Mouse (Mus musculus) limb, embryonic 13.5 days (tissue): ENCODE measurements around the gene Cul4b. TPM values are rescaled to one million over a fixed set of nuclear protein-coding genes. Genes with fewer than 3 reads are reported as not detected.

Experiments
- ATAC-seq: fragments of 200-750 bp; cut with Nextera tagmentation; 2 replicates; pipeline ENCODE4 v1.8.0; 2017; ENCODE audit warnings: low read depth, moderate number of reproducible peaks, moderate TSS enrichment; ENCODE audit not compliant: low FRiP score
- H3K27ac ChIP-seq: fragments of 300-500 bp; sonication (generic); 2 replicates; pipeline ENCODE4 v1.5.1; 2015; ENCODE audit warnings: inconsistent platforms, mild to moderate bottlenecking, moderate library complexity
- H3K27me3 ChIP-seq: fragments of 300-500 bp; sonication (generic); 2 replicates; pipeline ENCODE4 v1.6.1; 2015; ENCODE audit warnings: mild to moderate bottlenecking, inconsistent platforms
- H3K36me3 ChIP-seq: fragments of 300-500 bp; sonication (generic); 2 replicates; pipeline ENCODE4 v1.6.1; 2015; ENCODE audit warnings: inconsistent platforms, mild to moderate bottlenecking, moderate library complexity
- H3K4me1 ChIP-seq: fragments of 300-500 bp; sonication (generic); 2 replicates; pipeline ENCODE4 v1.6.1; 2015; ENCODE audit warnings: inconsistent platforms
- H3K4me2 ChIP-seq: fragments of 300-500 bp; sonication (generic); replicated peaks from 2 replicates; pipeline ENCODE4 v1.6.1; 2015; ENCODE audit warnings: inconsistent platforms, mild to moderate bottlenecking, moderate library complexity
- H3K4me3 ChIP-seq: fragments of 300-500 bp; sonication (generic); 2 replicates; pipeline ENCODE4 v1.5.1; 2015; ENCODE audit warnings: moderate library complexity, mild to moderate bottlenecking, inconsistent platforms
- H3K9ac ChIP-seq: fragments of 300-500 bp; sonication (generic); 2 replicates; pipeline ENCODE4 v1.6.1; 2015; ENCODE audit warnings: mild to moderate bottlenecking, inconsistent platforms
- H3K9me3 ChIP-seq: fragments of 300-500 bp; sonication (generic); 2 replicates; pipeline ENCODE4 v1.6.1; 2016; ENCODE audit warnings: inconsistent platforms
- WGBS: fragments of 180-500 bp; shearing (Covaris S2); methylation state at CpG from one replicate; pipeline ENCODE4 v1.1.7; 2015; 5-methylcytosine and 5-hydroxymethylcytosine counted together
- polyA plus RNA-seq: library from polyadenylated mRNA; unstranded; fragments of >200 nt; fragmentation: Nextera tagmentation; extraction: Ambion mirVana; gene quantifications from 2 replicates; pipeline ENCODE4 v1.2.1, GENCODE M21; 2015

Gene Cul4b
- 32.0 and 36.3 TPM in 2 replicates for polyA plus RNA-seq

- Histone ChIP-seq H3K9me3 (no peaks in the 10 kb centered on the region), H3K4me1 (no peaks in the 10 kb centered on the region), H3K27ac (no peak within 1 kb of the TSS), H3K4me3 (no peak within 1 kb of the TSS), H3K27me3 (no peaks in the 10 kb centered on the region), H3K36me3 (no peaks in the 10 kb centered on the region), H3K9ac (no peak within 1 kb of the TSS), H3K4me2 (no peak within 1 kb of the TSS)
- WGBS = 81% methylated on average over 15 of the region's 15 CpGs
- ATAC-seq = no peak
Measured at GRCm38 (mm10) chrX:38576078-38576477, at the start of gene Cul4b. Gene Cul4b, minus strand, starts transcription at chrX:38576196.

GRCm38 (mm10) chrX:38600995-38601369 lies 25.0 kb upstream of the Cul4b start:
- 11% methylated on average over 3 of the region's 3 CpGs for WGBS
- H3K9ac ChIP-seq = peak overlapping the region; percentile 64
- H3K4me2 ChIP-seq = peak overlapping the region; percentile 66
- H3K27ac ChIP-seq = peak overlapping the region; percentile 65; the same call in 1 of the 2 replicates
- H3K36me3 ChIP-seq = no peaks in the 10 kb centered on the region
- H3K27me3 ChIP-seq = no peaks in the 10 kb centered on the region
- no peaks in the 10 kb centered on the region for H3K4me1 ChIP-seq
- no peaks in the 10 kb centered on the region for H3K9me3 ChIP-seq
- H3K4me3 ChIP-seq = peak overlapping the region; percentile 53
- ATAC-seq = peak; percentile 36

GRCm38 (mm10) chrX:38600177-38600994 lies 24.4 kb upstream of the Cul4b start, which contains the start of gene Mcts1:
Gene Mcts1, plus strand, starts transcription at chrX:38600578.
- peak within 1 kb of the TSS; percentile 53 for H3K4me3 ChIP-seq
- H3K36me3 ChIP-seq = no peaks in the 10 kb centered on the region
- peak within 1 kb of the TSS; percentile 66 for H3K4me2 ChIP-seq
- peak within 1 kb of the TSS; percentile 65 for H3K27ac ChIP-seq
- ATAC-seq = peak; percentile 89
- 14% methylated on average over 25 of the region's 26 CpGs for WGBS
- no peaks in the 10 kb centered on the region for H3K27me3 ChIP-seq
- peak within 1 kb of the TSS; percentile 64 for H3K9ac ChIP-seq
- H3K9me3 ChIP-seq = no peaks in the 10 kb centered on the region
- no peaks in the 10 kb centered on the region for H3K4me1 ChIP-seq

GRCm38 (mm10) chrX:38593180-38593889 lies 17.3 kb upstream of the Cul4b start:
- Histone ChIP-seq H3K9ac (no peak overlapping the region), H3K27me3 (no peaks in the 10 kb centered on the region), H3K4me1 (no peaks in the 10 kb centered on the region), H3K4me2 (no peak overlapping the region), H3K4me3 (no peak overlapping the region), H3K36me3 (no peaks in the 10 kb centered on the region), H3K27ac (peak overlapping the region; percentile 39; the same call in 1 of the 2 replicates), H3K9me3 (no peaks in the 10 kb centered on the region)
- ATAC-seq = peak; percentile 64; the same call in 1 of the 2 replicates
- WGBS = 55% methylated on average over 5 of the region's 5 CpGs

- H3K4me3 ChIP-seq = no peak overlapping the region
- H3K27ac ChIP-seq = no peak overlapping the region
- H3K4me2 ChIP-seq = no peak overlapping the region
- H3K9ac ChIP-seq = no peak overlapping the region
- no peak for ATAC-seq
- no peaks in the 10 kb centered on the region for H3K9me3 ChIP-seq
- H3K27me3 ChIP-seq = no peaks in the 10 kb centered on the region
- 91% methylated on average over 3 of the region's 3 CpGs for WGBS
- no peaks in the 10 kb centered on the region for H3K4me1 ChIP-seq
- no peaks in the 10 kb centered on the region for H3K36me3 ChIP-seq
Measured at GRCm38 (mm10) chrX:38591749-38592148, 15.8 kb upstream of the Cul4b start.

GRCm38 (mm10) chrX:38589827-38590226 lies 13.8 kb upstream of the Cul4b start:
- Histone ChIP-seq H3K9ac (no peak overlapping the region), H3K4me2 (no peak overlapping the region), H3K36me3 (no peaks in the 10 kb centered on the region), H3K4me1 (no peaks in the 10 kb centered on the region), H3K9me3 (no peaks in the 10 kb centered on the region), H3K27me3 (no peaks in the 10 kb centered on the region), H3K27ac (no peak overlapping the region), H3K4me3 (no peak overlapping the region)
- WGBS = 33% methylated on average over 4 of the region's 4 CpGs
- ATAC-seq = no peak

- Histone ChIP-seq H3K9me3 (no peaks in the 10 kb centered on the region), H3K36me3 (no peaks in the 10 kb centered on the region), H3K27me3 (no peaks in the 10 kb centered on the region), H3K4me2 (no peak overlapping the region), H3K4me1 (no peaks in the 10 kb centered on the region), H3K9ac (no peak overlapping the region), H3K4me3 (no peak overlapping the region), H3K27ac (no peak overlapping the region)
- no peak for ATAC-seq
Measured at GRCm38 (mm10) chrX:38583261-38583660, 7.3 kb upstream of the Cul4b start.

GRCm38 (mm10) chrX:38581140-38581539 lies 5.1 kb upstream of the Cul4b start:
- Histone ChIP-seq H3K27me3 (no peaks in the 10 kb centered on the region), H3K9ac (no peak overlapping the region), H3K27ac (no peak overlapping the region), H3K9me3 (no peaks in the 10 kb centered on the region), H3K36me3 (no peaks in the 10 kb centered on the region), H3K4me3 (no peak overlapping the region), H3K4me1 (no peaks in the 10 kb centered on the region), H3K4me2 (no peak overlapping the region)
- ATAC-seq = no peak
- 95% methylated on average over 1 of the region's 1 CpGs for WGBS

GRCm38 (mm10) chrX:38566521-38567205 lies 9.3 kb downstream of the Cul4b start:
- Histone ChIP-seq H3K36me3 (no peaks in the 10 kb centered on the region), H3K9me3 (no peaks in the 10 kb centered on the region), H3K4me3 (no peak overlapping the region), H3K9ac (no peak overlapping the region), H3K27ac (no peak overlapping the region), H3K4me2 (no peak overlapping the region), H3K4me1 (no peaks in the 10 kb centered on the region), H3K27me3 (no peaks in the 10 kb centered on the region)
- ATAC-seq = no peak
- WGBS = 74% methylated on average over 6 of the region's 6 CpGs

GRCm38 (mm10) chrX:38565176-38565542 lies 10.8 kb downstream of the Cul4b start:
- H3K4me3 ChIP-seq = peak overlapping the region; percentile 53
- H3K27me3 ChIP-seq = no peaks in the 10 kb centered on the region
- H3K9ac ChIP-seq = peak overlapping the region; percentile 63
- 0 out of 2 replicates have a peak, but pooled peaks have one; percentile 0 for ATAC-seq
- WGBS = 21% methylated on average over 8 of the region's 8 CpGs
- H3K9me3 ChIP-seq = no peaks in the 10 kb centered on the region
- no peaks in the 10 kb centered on the region for H3K4me1 ChIP-seq
- peak overlapping the region; percentile 83 for H3K27ac ChIP-seq
- peak overlapping the region; percentile 62 for H3K4me2 ChIP-seq
- H3K36me3 ChIP-seq = peaks cover 8% of the 10 kb centered on the region

GRCm38 (mm10) chrX:38564542-38565175 lies 11.3 kb downstream of the Cul4b start:
- ATAC-seq = peak; percentile 95
- no peaks in the 10 kb centered on the region for H3K9me3 ChIP-seq
- H3K4me2 ChIP-seq = peak overlapping the region; percentile 72
- H3K27ac ChIP-seq = peak overlapping the region; percentile 93
- 23% methylated on average over 42 of the region's 52 CpGs for WGBS
- H3K9ac ChIP-seq = peak overlapping the region; percentile 71
- H3K4me1 ChIP-seq = no peaks in the 10 kb centered on the region
- H3K27me3 ChIP-seq = no peaks in the 10 kb centered on the region
- H3K36me3 ChIP-seq = peaks cover 13% of the 10 kb centered on the region
- H3K4me3 ChIP-seq = peak overlapping the region; percentile 53
